In genomic region chr4:46361258-46361657, GRCm38 (mm10) we compare ENCODE assay signal across 26 mouse cellular contexts. TPM values are rescaled to one million over a fixed set of nuclear protein-coding genes. Genes with fewer than 3 reads are reported as not detected.
DNase-seq lines count a peak whose midpoint lies in the region; TF ChIP-seq lines count a peak whose summit lies in the region.
"Had no signal": no experiment of that assay in that cellular context is flagged by ENCODE, and none has a peak within 500 bp of the region (broad histone marks: within the 10 kb centered on the region; RNA-seq: fewer than 3 reads in every experiment).

No protein-coding gene starts in this region.

- H3K36me3 ChIP-seq in C2C12 (ENCODE audit: control insufficient read depth, insufficient read depth) = no peaks in the 10 kb centered on the region
- H3K36me3 ChIP-seq: forebrain, embryonic 15.5 days; G1E; intestine, embryonic 15.5 days; limb, embryonic 12.5 days; liver, embryonic 13.5 days; lung, embryonic 15.5 days; midbrain, embryonic 13.5 days had no signal

- peak; percentile 16 to 35 for DNase-seq in layer of hippocampus, adult 2 months (ENCODE audit: low spot score in 2 of 2)
- no peak for DNase-seq in layer of hippocampus, adult 9-11 months
- peak; percentile 29 to 51 for DNase-seq in frontal cortex, postnatal 25 days (ENCODE audit: low spot score in 2 of 2)
- DNase-seq in right cerebral cortex, postnatal 25 days = peak; percentile 74
- DNase-seq in cerebellum, adult 11-12 months = no peak
- no peak for DNase-seq in lung, postnatal 4 days
- DNase-seq: cerebellum, adult 11 months; cerebellum, postnatal 25 days; gastrocnemius, postnatal 10 days; heart, postnatal 14 days; liver, embryonic 13.5 days; retina, postnatal 1 day had no signal

- no peaks in the 10 kb centered on the region for H3K79me2 ChIP-seq in C2C12 (ENCODE audit: control insufficient read depth, insufficient read depth)

- H3ac ChIP-seq in C2C12 (ENCODE audit: control insufficient read depth, insufficient read length, low read depth) = no peak overlapping the region

- H3K27ac ChIP-seq in layer of hippocampus, adult 2 months = no peak overlapping the region
- H3K27ac ChIP-seq: forebrain, embryonic 15.5 days; heart, adult 2 months; hindbrain, embryonic 14.5 days; intestine, embryonic 15.5 days; kidney, postnatal 0 days; limb, embryonic 12.5 days; liver, embryonic 13.5 days; lung, embryonic 15.5 days; midbrain, embryonic 13.5 days had no signal

- no peak for TF ChIP-seq CTCF in layer of hippocampus, adult 2 months (conservative IDR thresholded peaks at IDR 0.05)
- no peak for TF ChIP-seq CTCF in C2C12 (IDR thresholded peaks at IDR 0.05; ENCODE audit: control insufficient read depth, insufficient read depth, insufficient read length)

- no peak overlapping the region for H3K4me3 ChIP-seq in layer of hippocampus, adult 2 months
- no peak overlapping the region for H3K4me3 ChIP-seq in C2C12 (ENCODE audit: insufficient read depth, poor library complexity, severe bottlenecking)
- H3K4me3 ChIP-seq: forebrain, embryonic 15.5 days; heart, adult 2 months; intestine, embryonic 15.5 days; limb, embryonic 12.5 days; liver, embryonic 13.5 days; lung, embryonic 15.5 days; midbrain, embryonic 13.5 days; myocyte had no signal

- H3K79me3 ChIP-seq in C2C12 (ENCODE audit: low read depth) = no peaks in the 10 kb centered on the region

- H3K27me3 ChIP-seq in C2C12 (ENCODE audit: control insufficient read depth, insufficient read depth, insufficient read length) = no peaks in the 10 kb centered on the region

TF ChIP-seq in C2C12, 6 proteins besides CTCF, POLR2A, EP300 and RAD21:
- TF ChIP-seq FOSL1 (IDR thresholded peaks at IDR 0.05; ENCODE audit: insufficient read depth, low read length, poor library complexity, severe bottlenecking) (no peak), USF1 (IDR thresholded peaks at IDR 0.05; ENCODE audit: low read depth) (peak; percentile 59), MYOD1 (IDR thresholded peaks at IDR 0.05; ENCODE audit: control insufficient read depth, insufficient read length, low read depth) (no peak), MYOG (IDR thresholded peaks at IDR 0.05; ENCODE audit: control insufficient read depth, extremely low read depth, insufficient read length) (no peak), MAX (IDR thresholded peaks at IDR 0.05) (no peak), CEBPB (IDR thresholded peaks at IDR 0.05; ENCODE audit: low read depth) (no peak)

RNA-seq across cellular contexts. Expression of gene Foxe1, which starts 17.8 kb away (rescaled TPM):
- total RNA-seq in layer of hippocampus, adult 2 months (2021) = not detected
- not detected for polyA plus RNA-seq in C2C12 (2012; fragmentation: generic; extraction: Trizol)
- total RNA-seq: adrenal gland, adult 18-20 months; G1E; gastrocnemius, postnatal 10 days; heart, adult 2 months; heart, postnatal 14 days; neutrophil, adult 5-6 weeks had no signal
- polyA plus RNA-seq: CD4-positive, CD25-positive, alpha-beta regulatory T cell, adult 4 months; forebrain, embryonic 15.5 days; G1E; heart, adult 2 months; hindbrain, embryonic 14.5 days; intestine, embryonic 15.5 days; kidney, postnatal 0 days; limb, embryonic 12.5 days; liver, embryonic 13.5 days; midbrain, embryonic 13.5 days; myocyte had no signal

RNA-seq across cellular contexts. Expression of gene Trmo, which starts 28.0 kb away (rescaled TPM):
- total RNA-seq in layer of hippocampus, adult 2 months (2021) = 1 to 10 TPM; 4.6 to 4.8 TPM
- polyA plus RNA-seq in C2C12 (2012; fragmentation: generic; extraction: Trizol) = 2.2 TPM

RNA-seq across cellular contexts. Expression of gene Hemgn, which starts 52.0 kb away (rescaled TPM):
- not detected for total RNA-seq in layer of hippocampus, adult 2 months (2021)
- not detected for polyA plus RNA-seq in C2C12 (2012; fragmentation: generic; extraction: Trizol)
- total RNA-seq: adrenal gland, adult 18-20 months had no signal
- polyA plus RNA-seq: forebrain, embryonic 15.5 days; myocyte had no signal

Comparison
In these comparisons a context has a peak if more than half of its experiments do, and no peak if none do; other contexts are left out.
1. DNase-seq: peak in layer of hippocampus, adult 2 months (2 of 2), frontal cortex, postnatal 25 days (2 of 2) and right cerebral cortex, postnatal 25 days (single experiment); none in layer of hippocampus, adult 9-11 months (single experiment), cerebellum, adult 11-12 months (single experiment) and lung, postnatal 4 days (0 of 2).